Mouse (Mus musculus): ENCODE data around the gene Shisa6.

DNA sequence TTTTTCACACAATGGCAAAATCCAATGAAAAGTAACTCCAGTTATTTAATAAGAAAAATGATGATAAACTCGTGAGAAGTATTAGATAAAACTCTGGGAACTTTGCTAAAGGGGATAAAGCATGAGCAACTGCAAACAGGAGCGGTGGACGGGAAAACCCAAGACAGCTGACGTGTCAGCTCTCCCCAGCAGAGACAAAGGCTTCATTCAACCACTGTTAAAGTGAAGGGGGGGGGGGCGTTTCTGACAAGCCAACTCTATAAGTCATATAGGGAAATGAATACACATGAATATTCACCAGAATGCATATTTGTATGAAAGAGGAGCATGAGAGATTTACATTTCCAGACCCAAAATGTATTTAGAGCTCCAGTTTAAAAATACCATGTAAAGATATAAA, 83.1 kb downstream of the Shisa6 start:
- TF ChIP-seq POLR2A (IDR thresholded peaks at IDR 0.05; ENCODE audit: borderline replicate concordance, extremely low read depth, insufficient read depth, insufficient read length, poor library complexity, severe bottlenecking) (no peak), CTCF (IDR thresholded peaks at IDR 0.05; ENCODE audit: borderline replicate concordance, extremely low read depth, insufficient read depth, insufficient read length) (no peak)

Data from brain, embryonic 14.5 days (tissue).